Mouse (Mus musculus) E14TG2a.4 (cell line): ENCODE data around the gene Klk4.

Experiments
- CTCF ChIP-seq: conservative IDR thresholded peaks from 2 replicates; pipeline ENCODE4 v1.5.1; 2014; ENCODE audit warnings: low read length
- NANOG ChIP-seq: IDR thresholded peaks from 2 replicates; pipeline ENCODE4 v1.6.1; 2014; ENCODE audit warnings: borderline replicate concordance, low read length, mixed read lengths

DNA sequence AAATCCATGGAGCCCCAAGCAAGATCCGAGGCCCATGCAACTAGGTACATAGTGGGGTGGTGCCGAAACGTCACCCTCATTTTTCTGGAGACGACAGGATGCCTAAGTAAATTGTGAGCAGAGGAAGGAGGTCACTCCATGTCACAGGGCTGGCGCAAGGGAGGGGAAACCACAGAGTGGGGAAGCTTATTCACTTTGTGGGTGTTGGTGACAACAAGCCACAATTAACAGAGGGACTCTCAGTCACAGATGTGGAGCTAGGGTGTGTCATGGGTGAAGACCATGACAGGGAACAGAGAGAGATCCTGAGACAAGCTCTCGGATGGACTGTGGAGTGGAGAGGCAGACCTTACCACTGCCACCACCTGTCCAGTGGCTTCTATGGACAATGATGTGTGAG, 40.1 kb downstream of the Klk4 start:
- TF ChIP-seq CTCF (no peak), NANOG (no peak)
